Mouse (Mus musculus): Measurements from ENCODE around the gene Eci2.
A peak's percentile ranks its signal among the peaks of the same experiment; 100 is the strongest.
"Not testable (repeated sequence)": the region's sequence is repeated elsewhere in the genome, so short reads cannot be mapped to it uniquely, and the experiment has no call there.

Eci2 gene

GRCm38 (mm10) chr13:34993085-34993484, 33.8 kb downstream of the Eci2 start:
- DNase-seq (ENCODE audit: low read depth, low spot score): peak; percentile 30

DNA sequence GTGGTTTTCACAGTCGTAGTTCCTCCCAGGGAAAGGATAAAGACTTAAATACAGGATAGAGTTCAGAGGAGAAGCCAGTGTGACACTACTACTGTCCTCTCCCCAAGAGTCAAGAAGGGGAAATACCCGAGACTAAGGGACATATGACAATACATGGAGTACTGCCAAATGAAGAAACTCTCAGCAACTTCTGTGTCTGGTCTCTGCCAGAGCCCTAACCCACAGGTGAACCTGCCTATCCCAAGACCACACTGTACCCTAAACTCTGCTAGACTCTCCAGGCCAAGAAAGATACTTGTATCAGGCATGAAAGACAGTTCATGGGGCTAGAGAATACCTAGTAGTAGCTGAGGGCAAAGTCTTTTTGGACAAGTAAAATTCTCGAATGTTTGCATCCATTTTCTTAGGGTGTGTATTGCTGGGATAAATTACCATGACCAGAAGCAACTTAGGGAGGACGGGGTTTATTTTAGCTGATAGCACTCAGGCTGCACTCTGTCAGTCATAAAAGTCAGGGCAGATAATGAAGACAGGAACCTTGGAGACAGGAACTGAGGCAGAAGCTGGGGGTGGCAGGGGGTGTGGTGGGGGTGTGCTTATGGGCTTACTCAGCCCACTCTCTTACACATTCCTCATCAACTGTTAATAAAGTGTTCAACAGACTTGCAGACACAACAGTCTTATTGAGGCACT, 35.2 kb downstream of the Eci2 start:
- DNase-seq (ENCODE audit: low read depth, low spot score): no peak

- DNase-seq (ENCODE audit: low read depth, low spot score): not testable (repeated sequence)
These were observed 43.4 kb downstream of the Eci2 start for GRCm38 (mm10) chr13:34983479-34983878.

DNA sequence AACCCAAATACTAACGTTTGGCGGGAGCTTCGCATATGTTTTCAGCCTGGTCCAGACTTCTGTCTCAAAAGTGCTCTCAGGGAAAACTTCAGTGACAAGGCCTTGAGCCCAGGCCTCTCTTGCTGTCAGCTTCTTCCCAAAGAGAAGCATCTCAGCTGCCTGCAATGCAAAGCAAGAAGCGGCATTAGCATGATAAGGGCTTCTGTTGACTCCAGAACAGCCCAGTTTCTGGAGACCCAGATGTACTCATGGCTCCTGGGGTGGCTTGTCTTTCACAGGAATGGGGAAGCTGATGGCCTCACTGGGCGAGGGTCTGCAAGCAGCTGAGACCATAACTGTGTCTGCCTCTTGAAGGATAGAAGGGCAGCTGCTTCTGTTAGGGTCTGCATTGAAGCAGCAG, 48.3 kb downstream of the Eci2 start:
- not testable (repeated sequence) for DNase-seq (ENCODE audit: low read depth, low spot score)

- no peak for DNase-seq (ENCODE audit: low read depth, low spot score)
These were observed 49.5 kb downstream of the Eci2 start for GRCm38 (mm10) chr13:34977410-34977809.

- DNase-seq (ENCODE audit: low read depth, low spot score): no peak
These were observed 50.8 kb downstream of the Eci2 start for GRCm38 (mm10) chr13:34976116-34976515.

- DNase-seq (ENCODE audit: low read depth, low spot score): peak; percentile 45
These were observed 53.1 kb downstream of the Eci2 start for GRCm38 (mm10) chr13:34973770-34974169.

GRCm38 (mm10) chr13:34973149-34973548, 53.7 kb downstream of the Eci2 start:
- peak; percentile 75 for DNase-seq (ENCODE audit: low read depth, low spot score)

GRCm38 (mm10) chr13:34972456-34972855, 54.4 kb downstream of the Eci2 start:
- not testable (repeated sequence) for DNase-seq (ENCODE audit: low read depth, low spot score)

DNA sequence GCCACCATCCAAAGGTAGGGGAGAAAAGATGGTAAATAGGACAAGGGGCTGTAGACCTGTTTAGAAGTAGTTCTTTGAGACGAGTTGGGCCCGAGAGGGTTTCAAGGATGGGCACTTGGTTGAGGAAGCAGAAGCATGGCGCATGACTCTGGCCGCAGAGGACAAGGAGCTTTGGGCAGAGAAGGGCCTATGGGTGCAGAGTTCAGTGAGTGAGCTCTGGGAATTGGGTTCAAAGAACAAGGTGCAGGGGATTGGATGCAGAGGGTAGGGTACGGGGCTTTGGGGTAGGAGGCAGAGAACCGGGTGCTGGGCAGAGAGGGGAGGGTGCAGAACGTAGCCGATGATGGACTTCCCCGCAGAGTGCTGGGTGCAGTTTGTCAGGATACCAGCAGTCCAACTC, 61.2 kb downstream of the Eci2 start:
- DNase-seq (ENCODE audit: low read depth, low spot score): not testable (repeated sequence)

DNA sequence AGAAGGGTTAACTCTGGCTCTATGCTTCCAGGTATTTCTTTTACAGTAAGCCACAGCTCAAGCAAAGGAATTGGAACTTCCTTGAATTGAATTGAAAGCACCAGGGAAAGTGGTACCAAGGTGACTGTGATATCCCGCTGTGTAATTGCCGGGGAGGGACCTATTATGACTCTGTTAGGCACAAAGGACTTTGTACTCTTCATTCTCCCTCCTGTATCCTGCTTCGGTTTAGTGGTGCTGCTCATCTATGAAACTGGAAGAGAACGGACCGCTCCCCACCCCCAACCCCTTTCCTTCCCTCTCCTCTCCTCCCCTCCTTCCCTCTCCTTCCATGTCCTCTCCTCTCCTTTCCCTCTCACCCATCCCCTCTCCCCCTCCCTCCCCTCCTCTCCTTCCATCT, 62.0 kb downstream of the Eci2 start:
- DNase-seq (ENCODE audit: low read depth, low spot score): no peak

GRCm38 (mm10) chr13:34964419-34964818, 62.5 kb downstream of the Eci2 start:
- DNase-seq (ENCODE audit: low read depth, low spot score): no peak

DNA sequence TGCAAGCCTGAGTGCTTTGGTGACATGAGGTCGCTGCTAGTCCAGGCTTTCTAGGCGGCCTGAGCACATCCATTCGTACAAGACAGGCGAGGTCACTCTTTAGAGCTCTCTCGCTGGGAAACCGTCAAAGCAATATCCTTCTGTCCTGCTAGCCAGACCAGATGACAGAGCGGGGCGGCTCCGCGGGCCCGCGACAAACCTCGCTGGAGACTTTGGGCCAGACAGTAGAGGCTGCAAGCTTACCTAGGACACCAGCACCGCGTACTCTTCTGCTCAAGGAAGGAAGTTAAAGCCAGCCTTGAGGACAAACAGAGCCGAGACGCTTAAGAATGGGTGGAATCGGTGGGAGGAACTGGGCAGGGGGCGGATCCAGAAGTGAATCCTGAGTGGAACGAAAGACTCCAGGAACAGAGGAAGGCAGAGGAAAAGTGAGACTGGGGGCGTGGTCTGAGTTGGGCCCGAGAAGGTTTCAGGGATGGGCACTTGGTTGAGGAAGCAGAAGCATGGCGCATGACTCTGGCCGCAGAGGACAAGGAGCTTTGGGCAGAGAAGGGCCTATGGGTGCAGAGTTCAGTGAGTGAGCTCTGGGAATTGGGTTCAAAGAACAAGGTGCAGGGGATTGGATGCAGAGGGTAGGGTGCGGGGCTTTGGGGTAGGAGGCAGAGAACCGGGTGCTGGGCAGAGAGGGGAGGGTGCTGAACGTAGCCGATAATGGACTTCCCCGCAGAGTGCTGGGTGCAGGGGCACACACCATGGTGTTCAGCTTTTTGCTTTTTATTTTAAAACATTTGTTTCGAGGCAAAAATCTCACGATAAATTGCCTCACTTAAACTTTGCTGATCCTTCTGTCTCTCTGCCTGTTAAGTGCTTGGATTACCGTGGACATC, 63.1 kb downstream of the Eci2 start, which contains the start of gene Eci3:
Gene Eci3 (minus strand): TSS at position 300 of the 887 bp plus-strand sequence.
- no peak for DNase-seq (ENCODE audit: low read depth, low spot score)

- DNase-seq (ENCODE audit: low read depth, low spot score): no peak
These were observed 65.7 kb downstream of the Eci2 start for GRCm38 (mm10) chr13:34960996-34961770.

GRCm38 (mm10) chr13:34958158-34958557, 68.7 kb downstream of the Eci2 start:
- DNase-seq (ENCODE audit: low read depth, low spot score): not testable (repeated sequence)

DNA sequence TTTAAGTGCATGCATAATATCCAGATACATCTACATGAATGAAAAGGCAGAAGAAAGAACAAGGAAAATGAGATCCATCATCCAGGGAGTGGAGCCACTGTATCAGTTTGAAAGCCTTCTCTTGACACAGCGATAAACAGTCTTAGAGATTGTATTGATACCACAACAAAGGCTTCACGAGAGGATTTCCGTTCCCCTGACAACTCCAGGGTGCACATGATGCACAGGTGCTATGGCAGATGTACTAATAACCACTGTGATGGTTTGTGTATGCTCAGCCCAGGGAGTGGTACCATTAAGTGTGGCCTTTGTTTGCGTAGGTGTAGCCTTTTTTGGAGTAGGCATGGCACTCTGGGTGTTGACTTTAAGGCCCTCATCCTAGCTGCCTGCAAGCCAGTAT, 70.0 kb downstream of the Eci2 start:
- DNase-seq (ENCODE audit: low read depth, low spot score): no peak

- not testable (repeated sequence) for DNase-seq (ENCODE audit: low read depth, low spot score)
These were observed 75.5 kb downstream of the Eci2 start for GRCm38 (mm10) chr13:34951437-34951836.

DNA sequence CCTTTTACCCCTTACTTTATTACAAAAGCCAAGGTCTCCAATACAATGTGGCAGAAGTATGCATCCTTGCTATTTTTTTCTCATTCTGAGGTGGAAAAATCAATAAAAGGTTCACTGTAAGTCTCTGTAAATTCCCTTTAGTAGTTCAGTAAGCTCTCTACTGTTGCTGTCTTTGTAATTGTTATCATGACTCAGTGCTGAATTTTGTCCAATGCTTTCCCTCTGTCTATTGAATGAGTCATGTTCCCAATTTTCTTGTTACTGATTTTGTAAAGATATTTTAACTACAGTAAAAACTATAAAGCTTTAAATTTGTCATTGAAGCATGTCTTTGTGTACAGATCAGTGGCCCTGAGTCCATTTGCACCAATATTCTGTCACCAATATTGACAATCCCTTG, 84.5 kb downstream of the Eci2 start:
- DNase-seq (ENCODE audit: low read depth, low spot score): peak; percentile 58

- DNase-seq (ENCODE audit: low read depth, low spot score): no peak
These were observed 91.8 kb downstream of the Eci2 start for GRCm38 (mm10) chr13:34934931-34935644.

All from 3T3-L1 (cell line).